Mouse (Mus musculus) liver, embryonic 15.5 days (tissue): ENCODE data around the gene Adamts2. TPM values are rescaled to one million over a fixed set of nuclear protein-coding genes. Genes with fewer than 3 reads are reported as not detected.

Source experiments
- ATAC-seq: fragments of 200-750 bp; cut with Nextera tagmentation; 2 replicates; pipeline ENCODE4 v1.8.0; 2017; ENCODE audit warnings: moderate number of reproducible peaks, mild to moderate bottlenecking, moderate library complexity; ENCODE audit not compliant: insufficient read depth
- H3K27ac ChIP-seq: fragments of 300-500 bp; sonication (generic); replicated peaks from 2 replicates; pipeline ENCODE4 v1.5.1; 2015; ENCODE audit warnings: mild to moderate bottlenecking, inconsistent platforms
- H3K27me3 ChIP-seq: fragments of 300-500 bp; sonication (generic); 2 replicates; pipeline ENCODE4 v1.6.1; 2015; ENCODE audit warnings: mild to moderate bottlenecking, inconsistent platforms
- H3K36me3 ChIP-seq: fragments of 300-500 bp; sonication (generic); replicated peaks from 2 replicates; pipeline ENCODE4 v1.6.1; 2015; ENCODE audit warnings: moderate library complexity, mild to moderate bottlenecking, inconsistent platforms
- H3K4me1 ChIP-seq: fragments of 300-500 bp; sonication (generic); replicated peaks from 2 replicates; pipeline ENCODE4 v1.6.1; 2015; ENCODE audit warnings: inconsistent platforms
- H3K4me2 ChIP-seq: fragments of 300-500 bp; sonication (generic); 2 replicates; pipeline ENCODE4 v1.6.1; 2015; ENCODE audit warnings: moderate library complexity, mild to moderate bottlenecking, inconsistent platforms
- H3K4me3 ChIP-seq: fragments of 300-500 bp; sonication (generic); replicated peaks from 2 replicates; pipeline ENCODE4 v1.5.1; 2015; ENCODE audit warnings: mild to moderate bottlenecking, inconsistent platforms
- H3K9ac ChIP-seq: fragments of 300-500 bp; sonication (generic); 2 replicates; pipeline ENCODE4 v1.6.1; 2015; ENCODE audit warnings: moderate library complexity, mild to moderate bottlenecking, inconsistent platforms
- H3K9me3 ChIP-seq: fragments of 300-500 bp; sonication (generic); replicated peaks from 2 replicates; pipeline ENCODE4 v1.6.1; 2016; ENCODE audit warnings: inconsistent platforms
- WGBS: fragments of 180-500 bp; shearing (Covaris S2); methylation state at CpG from one replicate; pipeline ENCODE4 v1.1.7; 2015; ENCODE audit warnings: mixed read lengths; ENCODE audit not compliant: insufficient replicate concordance; 5-methylcytosine and 5-hydroxymethylcytosine counted together
- polyA plus RNA-seq: library from polyadenylated mRNA; unstranded; fragments of >200 nt; fragmentation: Nextera tagmentation; extraction: Ambion mirVana; gene quantifications from 2 replicates; pipeline ENCODE4 v1.2.1, GENCODE M21; 2015

Gene Adamts2
- polyA plus RNA-seq, 1 experiment from 2014 or later, result 1.4 TPM

DNA sequence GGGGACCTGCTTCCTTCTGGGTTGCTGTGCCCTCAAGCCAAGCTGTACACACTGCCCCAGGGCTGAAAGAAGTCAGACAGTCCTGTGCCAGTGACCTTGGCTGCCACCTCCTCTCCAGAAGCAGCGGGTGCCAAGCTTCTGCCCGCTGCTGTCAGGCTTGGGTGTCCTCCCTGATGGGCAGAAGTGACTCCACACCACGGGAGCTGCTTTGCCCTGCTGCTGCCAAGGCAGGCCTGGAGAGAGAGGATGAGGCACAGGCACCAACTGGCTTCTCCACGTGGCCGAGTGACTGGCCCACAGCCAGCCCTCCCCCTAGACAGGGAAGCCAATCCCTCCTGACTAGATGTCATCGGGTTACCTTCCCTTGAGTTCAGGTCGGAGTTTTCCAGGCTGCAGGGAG is 71.0 kb downstream of the Adamts2 start:
- Histone ChIP-seq H3K36me3 (no peaks in the 10 kb centered on the region), H3K4me1 (no peaks in the 10 kb centered on the region), H3K4me3 (no peak overlapping the region), H3K27ac (no peak overlapping the region), H3K9ac (no peak overlapping the region), H3K4me2 (no peak overlapping the region), H3K27me3 (no peaks in the 10 kb centered on the region), H3K9me3 (no peaks in the 10 kb centered on the region)
- 39% methylated on average over 7 of the region's 7 CpGs for WGBS
- ATAC-seq, result no peak

DNA sequence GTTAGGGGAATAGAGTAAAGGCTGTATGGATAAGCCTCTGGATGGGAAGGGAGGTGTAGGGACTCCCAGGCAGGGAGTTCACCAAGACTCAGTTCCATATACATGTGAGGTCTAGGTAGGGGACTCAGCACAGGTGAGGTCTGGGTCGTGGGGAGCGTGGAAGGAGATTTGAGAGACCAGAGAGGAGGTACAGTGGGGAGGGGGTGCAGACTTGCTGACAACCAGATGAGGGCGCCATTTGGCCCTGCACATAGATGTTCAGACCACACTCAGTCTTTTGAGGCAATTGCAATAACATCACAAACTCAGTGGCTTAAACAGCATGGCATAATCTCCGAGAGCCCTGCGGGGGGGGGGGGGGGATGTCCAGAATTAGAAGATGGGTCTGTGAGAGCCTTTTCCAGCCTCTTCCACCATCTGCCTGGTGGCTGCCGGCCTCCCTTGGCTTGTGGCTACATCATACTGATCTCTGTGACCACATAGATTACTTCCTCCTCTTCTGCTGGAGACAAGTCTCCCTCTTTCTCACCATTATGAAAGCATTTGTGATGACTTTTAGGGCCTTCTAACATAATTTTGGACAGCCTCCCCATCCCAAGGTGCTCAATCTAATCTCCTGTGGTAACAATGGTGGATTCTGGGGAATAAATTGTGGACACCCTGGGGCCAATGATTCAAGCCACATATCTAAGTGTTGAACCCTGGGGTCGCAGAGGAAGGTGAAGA is 71.8 kb downstream of the Adamts2 start:
- H3K27ac ChIP-seq, result no peak overlapping the region
- no peaks in the 10 kb centered on the region for H3K9me3 ChIP-seq
- H3K4me3 ChIP-seq, result no peak overlapping the region
- 42% methylated on average over 6 of the region's 7 CpGs for WGBS
- no peaks in the 10 kb centered on the region for H3K27me3 ChIP-seq
- no peak overlapping the region for H3K9ac ChIP-seq
- no peaks in the 10 kb centered on the region for H3K4me1 ChIP-seq
- no peak for ATAC-seq
- H3K36me3 ChIP-seq, result no peaks in the 10 kb centered on the region
- no peak overlapping the region for H3K4me2 ChIP-seq

DNA sequence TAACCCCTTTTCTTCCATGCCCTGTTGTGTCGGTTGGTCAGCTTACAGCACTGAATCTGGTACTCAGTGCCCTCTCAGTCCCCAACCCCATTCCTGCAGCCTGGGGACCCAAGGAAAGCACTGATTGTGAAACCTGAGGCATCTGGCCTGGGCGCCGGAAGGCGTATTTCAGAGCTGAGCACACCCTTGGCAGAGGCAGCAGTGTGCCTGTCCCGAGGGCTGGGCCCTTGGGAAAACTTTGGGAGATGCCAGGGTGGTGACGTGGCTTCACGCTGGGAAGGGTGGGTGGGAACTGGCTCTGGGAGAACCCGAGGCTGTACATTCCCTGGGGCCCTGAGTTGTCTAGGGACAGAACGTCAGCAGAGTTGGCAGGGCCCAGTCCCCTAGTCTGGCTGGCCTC is 72.5 kb downstream of the Adamts2 start:
- no peak overlapping the region for H3K4me2 ChIP-seq
- H3K4me3 ChIP-seq, result no peak overlapping the region
- no peaks in the 10 kb centered on the region for H3K9me3 ChIP-seq
- no peaks in the 10 kb centered on the region for H3K36me3 ChIP-seq
- ATAC-seq, result no peak
- H3K27me3 ChIP-seq, result no peaks in the 10 kb centered on the region
- H3K4me1 ChIP-seq, result no peaks in the 10 kb centered on the region
- H3K27ac ChIP-seq, result no peak overlapping the region
- no peak overlapping the region for H3K9ac ChIP-seq
- WGBS, result 63% methylated on average over 9 of the region's 9 CpGs

DNA sequence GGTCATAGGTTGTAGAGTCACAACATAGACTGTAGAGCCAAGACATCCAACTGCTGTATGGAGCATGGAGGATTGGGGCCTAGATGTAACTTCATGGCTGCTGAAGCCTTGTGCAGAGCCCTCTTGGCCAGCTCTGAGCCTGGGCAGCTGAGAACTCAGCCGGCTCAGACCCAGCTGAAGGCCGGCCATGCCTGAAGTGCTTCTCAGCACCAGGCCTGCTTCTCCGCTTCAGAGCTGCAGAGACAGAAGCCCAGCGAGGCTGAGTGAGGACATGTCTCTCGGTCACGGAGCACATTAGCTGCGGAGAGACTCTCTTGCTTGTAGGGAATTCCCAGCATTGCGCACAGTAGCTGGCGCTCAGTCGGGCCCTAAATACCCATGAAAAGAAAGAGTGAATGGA is 76.8 kb downstream of the Adamts2 start:
- no peaks in the 10 kb centered on the region for H3K27me3 ChIP-seq

DNA sequence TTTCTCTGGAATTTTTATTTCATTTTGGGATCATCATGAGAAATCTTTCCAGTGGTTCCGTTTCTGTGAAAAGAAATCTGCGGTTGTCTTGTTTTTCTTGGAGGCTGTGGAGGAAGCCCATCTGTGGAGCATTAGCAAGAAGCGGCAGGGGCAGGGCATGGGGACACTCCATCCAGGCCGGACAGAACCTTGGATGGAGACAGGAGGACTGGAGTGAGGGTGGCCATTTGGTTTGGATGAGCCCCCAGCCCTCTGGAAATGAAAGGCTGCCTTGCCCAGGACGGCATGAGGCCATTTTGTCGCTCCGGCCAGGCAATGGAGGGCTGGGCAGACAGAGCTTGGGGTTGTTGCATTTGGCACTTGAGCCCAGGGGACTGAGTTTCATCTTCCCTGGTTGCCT is 80.1 kb downstream of the Adamts2 start:
- Histone ChIP-seq H3K4me3 (no peak overlapping the region), H3K27me3 (no peaks in the 10 kb centered on the region), H3K4me2 (no peak overlapping the region), H3K9ac (no peak overlapping the region), H3K36me3 (no peaks in the 10 kb centered on the region), H3K9me3 (no peaks in the 10 kb centered on the region), H3K27ac (no peak overlapping the region), H3K4me1 (no peaks in the 10 kb centered on the region)
- ATAC-seq, result no peak
- 65% methylated on average over 7 of the region's 7 CpGs for WGBS

More for the DNA sequence above, 76.8 kb downstream of the Adamts2 start:
- H3K9ac ChIP-seq, result no peak overlapping the region
- no peak overlapping the region for H3K4me2 ChIP-seq
- 74% methylated on average over 10 of the region's 10 CpGs for WGBS
- no peaks in the 10 kb centered on the region for H3K9me3 ChIP-seq
- H3K4me3 ChIP-seq, result no peak overlapping the region
- ATAC-seq, result no peak
- H3K27ac ChIP-seq, result no peak overlapping the region
- H3K4me1 ChIP-seq, result no peaks in the 10 kb centered on the region
- H3K36me3 ChIP-seq, result no peaks in the 10 kb centered on the region

DNA sequence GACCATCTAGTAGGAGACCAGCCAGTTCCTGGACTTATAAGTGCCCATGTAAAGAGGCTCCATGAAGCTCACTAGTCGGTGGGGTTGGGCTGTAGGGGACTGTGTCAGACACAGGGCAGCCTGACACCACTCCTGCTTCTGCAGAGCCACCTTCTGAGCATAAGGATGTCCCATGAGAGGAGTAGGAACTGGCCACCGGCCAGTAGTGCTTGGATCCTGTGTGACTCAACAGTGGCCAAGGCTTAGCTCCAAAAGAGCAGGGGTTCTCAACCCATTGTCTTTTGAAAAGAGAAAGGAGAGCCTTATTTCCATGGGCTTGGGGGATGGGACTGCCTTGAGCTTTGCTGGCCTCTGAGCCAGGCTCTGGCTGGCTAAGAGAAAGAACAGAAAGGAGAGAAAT is 81.9 kb downstream of the Adamts2 start:
- no peaks in the 10 kb centered on the region for H3K4me1 ChIP-seq
- no peak overlapping the region for H3K4me3 ChIP-seq
- no peak for ATAC-seq
- no peak overlapping the region for H3K4me2 ChIP-seq
- 45% methylated on average over 2 of the region's 2 CpGs for WGBS
- H3K27ac ChIP-seq, result no peak overlapping the region
- H3K27me3 ChIP-seq, result no peaks in the 10 kb centered on the region
- no peaks in the 10 kb centered on the region for H3K36me3 ChIP-seq
- no peak overlapping the region for H3K9ac ChIP-seq
- H3K9me3 ChIP-seq, result no peaks in the 10 kb centered on the region

DNA sequence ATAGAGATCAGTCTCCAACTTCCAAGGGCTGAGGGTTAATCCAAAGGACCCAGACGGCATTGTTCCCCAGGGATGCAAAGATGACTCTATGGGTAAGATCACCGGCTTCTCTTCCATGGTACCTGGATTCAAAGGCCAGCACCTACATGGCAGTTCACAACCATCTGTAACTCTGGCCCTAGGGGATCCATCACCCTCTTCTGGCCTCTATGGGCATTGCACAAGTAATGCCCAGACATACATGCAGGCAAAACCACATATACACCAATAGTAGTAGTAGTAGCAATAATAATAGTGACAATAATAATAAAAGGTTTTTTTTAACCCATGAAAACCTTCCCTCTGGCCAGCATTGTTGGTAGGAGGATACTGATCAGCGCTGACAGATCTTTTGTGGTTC is 86.7 kb downstream of the Adamts2 start:
- H3K27ac ChIP-seq, result no peak overlapping the region
- no peak overlapping the region for H3K4me2 ChIP-seq
- H3K36me3 ChIP-seq, result no peaks in the 10 kb centered on the region
- no peaks in the 10 kb centered on the region for H3K4me1 ChIP-seq
- 69% methylated on average over 3 of the region's 3 CpGs for WGBS
- ATAC-seq, result no peak
- H3K27me3 ChIP-seq, result no peaks in the 10 kb centered on the region
- no peak overlapping the region for H3K9ac ChIP-seq
- H3K4me3 ChIP-seq, result no peak overlapping the region
- H3K9me3 ChIP-seq, result no peaks in the 10 kb centered on the region

DNA sequence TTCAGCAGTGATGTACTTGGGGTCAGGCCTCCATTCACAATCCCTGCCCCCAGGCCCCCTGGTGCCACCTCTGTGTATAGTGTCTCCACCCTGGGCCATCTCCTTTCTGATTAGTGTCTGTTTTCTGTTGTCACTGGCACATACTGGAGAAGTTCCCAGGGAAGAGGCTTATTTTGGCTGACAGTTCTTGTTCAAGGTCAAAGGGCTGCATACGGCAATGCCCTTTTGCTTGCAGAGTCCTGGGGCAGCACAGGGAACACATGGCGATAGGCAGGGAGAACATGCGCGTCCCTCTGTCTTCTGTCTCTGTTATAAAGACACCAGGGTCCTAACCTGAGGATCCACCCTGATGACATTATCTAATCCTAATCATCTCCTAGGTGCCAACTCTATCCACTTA is 87.8 kb downstream of the Adamts2 start:
- Histone ChIP-seq H3K9me3 (no peaks in the 10 kb centered on the region), H3K4me1 (no peaks in the 10 kb centered on the region), H3K4me3 (no peak overlapping the region), H3K36me3 (no peaks in the 10 kb centered on the region), H3K9ac (no peak overlapping the region), H3K4me2 (no peak overlapping the region), H3K27me3 (no peaks in the 10 kb centered on the region), H3K27ac (no peak overlapping the region)
- 81% methylated on average over 4 of the region's 4 CpGs for WGBS
- no peak for ATAC-seq

DNA sequence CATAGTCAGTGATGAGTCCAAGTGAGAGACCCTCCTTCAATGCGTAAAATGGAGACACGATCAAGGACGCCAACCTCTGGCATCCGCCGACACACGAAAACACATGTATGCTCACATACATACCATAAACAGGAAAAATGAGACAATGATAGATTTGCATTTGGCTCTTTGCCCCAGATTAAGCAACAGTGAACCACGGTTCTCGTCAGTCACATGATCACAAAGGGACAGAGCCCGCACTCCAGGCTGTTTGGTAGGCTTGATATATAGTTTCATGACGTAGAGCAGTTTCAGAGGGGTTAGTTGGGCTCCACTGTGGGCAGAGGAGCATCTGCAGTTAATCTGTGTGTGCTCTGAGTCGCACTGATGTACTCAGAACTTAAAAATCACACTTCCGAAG is 98.1 kb downstream of the Adamts2 start:
- Histone ChIP-seq H3K27ac (no peak overlapping the region), H3K4me2 (no peak overlapping the region), H3K36me3 (no peaks in the 10 kb centered on the region), H3K9me3 (no peaks in the 10 kb centered on the region), H3K9ac (no peak overlapping the region), H3K4me3 (no peak overlapping the region), H3K4me1 (no peaks in the 10 kb centered on the region), H3K27me3 (no peaks in the 10 kb centered on the region)
- no peak for ATAC-seq
- 70% methylated on average over 12 of the region's 12 CpGs for WGBS

DNA sequence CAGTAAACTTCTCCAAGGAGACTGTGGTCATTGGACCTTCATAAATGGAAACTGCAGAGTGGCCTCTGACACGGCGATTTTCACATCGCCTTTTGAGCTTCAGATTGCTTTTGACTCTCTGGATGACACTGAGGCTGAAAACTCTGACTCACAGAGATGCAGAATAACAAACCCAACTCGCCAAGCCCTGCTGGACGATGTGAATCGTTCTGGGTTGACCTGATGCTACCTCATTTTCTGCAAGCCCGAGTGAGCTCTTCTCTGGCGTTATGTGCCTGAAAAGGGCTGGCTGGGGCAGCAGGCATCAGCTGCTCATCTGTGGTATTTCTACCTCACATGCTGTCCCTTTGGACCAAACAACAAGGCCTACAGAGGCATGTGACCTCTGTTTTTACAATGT is 98.6 kb downstream of the Adamts2 start:
- Histone ChIP-seq H3K27me3 (no peaks in the 10 kb centered on the region), H3K4me3 (no peak overlapping the region), H3K4me2 (no peak overlapping the region), H3K27ac (no peak overlapping the region), H3K4me1 (no peaks in the 10 kb centered on the region), H3K9me3 (no peaks in the 10 kb centered on the region), H3K36me3 (no peaks in the 10 kb centered on the region), H3K9ac (no peak overlapping the region)
- 65% methylated on average over 8 of the region's 8 CpGs for WGBS
- no peak for ATAC-seq

DNA sequence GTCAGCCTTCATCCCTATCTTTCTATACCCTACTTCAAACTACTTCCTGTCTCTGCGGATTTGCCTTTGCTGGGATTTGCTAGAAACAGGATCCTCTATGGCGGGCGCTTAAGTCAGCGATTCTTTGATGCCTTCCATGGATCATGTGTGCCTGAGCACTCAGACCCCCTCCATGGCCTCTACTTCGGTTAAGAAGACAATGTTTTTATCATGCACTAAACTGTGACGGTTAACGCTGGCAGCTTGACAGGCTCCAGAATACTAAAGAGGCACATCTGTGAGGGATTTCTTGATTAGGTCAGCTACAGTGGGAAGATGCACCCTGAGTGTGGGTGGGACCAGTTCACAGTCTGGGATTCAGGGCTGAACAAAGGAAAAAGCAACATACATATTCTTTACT is 101.5 kb downstream of the Adamts2 start:
- Histone ChIP-seq H3K27me3 (no peaks in the 10 kb centered on the region), H3K9ac (no peak overlapping the region), H3K36me3 (no peaks in the 10 kb centered on the region), H3K27ac (no peak overlapping the region), H3K9me3 (no peaks in the 10 kb centered on the region), H3K4me2 (no peak overlapping the region), H3K4me1 (no peaks in the 10 kb centered on the region), H3K4me3 (no peak overlapping the region)
- no peak for ATAC-seq
- WGBS, result 63% methylated on average over 7 of the region's 7 CpGs

DNA sequence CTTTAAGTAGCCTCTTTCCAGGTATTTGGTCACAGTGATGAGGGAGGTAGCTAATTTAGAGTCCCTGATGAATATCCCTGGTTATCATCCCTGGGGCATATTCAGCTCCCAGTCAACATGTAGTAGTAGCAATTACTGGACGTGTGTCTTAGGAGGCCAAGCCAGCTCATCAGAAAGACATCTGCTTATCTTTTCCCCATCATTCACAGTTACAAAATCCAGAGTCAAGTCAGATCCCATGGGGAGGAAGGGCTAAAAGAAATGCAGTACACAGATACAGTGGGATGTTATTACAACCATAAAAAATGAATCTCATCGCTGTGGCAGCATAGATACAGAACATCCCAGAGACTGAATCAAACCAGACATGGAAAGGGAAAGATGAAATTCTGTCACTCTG is 102.6 kb downstream of the Adamts2 start:
- 38% methylated on average over 2 of the region's 2 CpGs for WGBS
- Histone ChIP-seq H3K36me3 (no peaks in the 10 kb centered on the region), H3K27ac (no peak overlapping the region), H3K4me2 (no peak overlapping the region), H3K9ac (no peak overlapping the region), H3K27me3 (no peaks in the 10 kb centered on the region), H3K4me3 (no peak overlapping the region), H3K9me3 (no peaks in the 10 kb centered on the region), H3K4me1 (no peaks in the 10 kb centered on the region)
- ATAC-seq, result no peak
